Mouse (Mus musculus): Measurements from ENCODE around the gene Heatr5a. TPM values are rescaled to one million over a fixed set of nuclear protein-coding genes. Genes with fewer than 3 reads are reported as not detected.
A peak's percentile ranks its signal among the peaks of the same experiment; 100 is the strongest.

Gene Heatr5a
- total RNA-seq, 2 experiments from 2014 or later: 21.1 to 23.4 TPM

DNA sequence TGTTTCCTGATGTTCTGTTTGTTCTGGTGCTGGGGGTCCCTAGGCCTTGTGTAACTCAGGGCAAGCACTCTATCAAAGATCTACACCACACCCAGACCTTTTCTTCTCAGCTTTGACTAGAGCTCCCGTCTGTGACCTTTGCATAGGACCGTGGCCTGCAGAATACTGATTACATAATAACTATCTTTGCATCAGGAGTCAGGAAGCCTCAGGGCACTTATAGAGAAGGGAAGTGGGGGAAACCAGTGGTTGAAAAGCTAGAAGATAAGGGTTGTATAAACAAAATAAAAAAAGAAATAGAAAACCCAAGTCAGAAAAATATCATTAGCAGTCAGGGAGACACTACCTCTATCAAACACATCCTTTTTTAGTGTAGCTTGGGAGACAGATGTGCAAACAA lies 121.2 kb downstream of the Heatr5a start:
- no peak for DNase-seq (ENCODE audit: low spot score in 2 of 2)

DNA sequence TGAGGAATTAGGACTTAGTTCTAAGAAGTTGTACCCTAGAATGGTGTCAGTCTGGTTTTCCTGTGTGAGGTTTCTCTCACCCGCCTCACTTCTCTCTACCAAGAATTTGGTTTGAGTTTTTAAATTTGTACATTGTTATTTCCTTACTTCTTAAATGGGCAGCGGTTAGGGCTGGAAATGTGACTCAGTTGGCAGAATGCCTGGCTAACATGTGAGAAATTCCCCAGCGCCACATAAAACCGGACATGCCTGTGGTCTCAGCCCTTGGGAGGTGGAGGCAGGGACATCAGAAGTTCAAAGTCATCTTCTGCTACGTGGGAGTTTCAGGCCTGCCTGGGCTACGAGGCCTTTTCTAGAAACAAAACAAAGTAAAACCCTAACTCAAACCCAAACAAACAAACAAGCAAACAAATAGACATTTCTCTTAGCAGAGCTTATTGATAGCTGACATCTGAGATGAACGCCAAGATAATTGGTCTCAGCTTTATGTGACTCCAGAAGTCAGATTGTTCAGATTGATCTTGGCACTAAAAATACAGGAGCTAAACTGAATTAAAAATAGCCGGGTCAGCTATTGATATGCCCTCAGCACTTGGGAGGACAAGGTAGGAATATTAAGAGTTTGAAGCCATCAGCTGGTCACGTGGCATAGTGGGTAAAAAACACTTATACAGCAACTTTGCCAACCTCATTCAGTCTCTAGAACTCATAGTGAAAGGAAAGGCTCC lies 123.0 kb downstream of the Heatr5a start:
- no peak for DNase-seq (ENCODE audit: low spot score in 2 of 2)

DNA sequence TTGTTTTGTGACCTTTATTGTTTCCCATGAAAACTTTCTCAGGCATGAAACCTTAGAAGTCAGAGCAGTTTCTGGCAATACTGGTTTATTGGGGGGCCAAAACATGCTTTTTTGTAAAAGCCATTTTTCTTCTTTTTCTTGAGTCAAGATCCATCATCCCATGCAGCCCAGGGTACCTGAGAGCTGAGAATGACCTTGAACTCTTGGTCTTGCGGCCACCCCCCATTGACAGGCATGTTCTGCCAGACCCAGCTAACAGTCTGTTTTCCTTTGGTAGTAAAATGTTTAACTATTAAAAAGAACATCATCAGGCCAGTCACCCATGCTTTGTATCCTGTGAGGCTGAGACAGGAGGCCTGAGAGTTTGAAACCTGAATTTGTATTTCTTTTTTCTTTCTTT lies 125.9 kb downstream of the Heatr5a start:
- no peak for DNase-seq (ENCODE audit: low spot score in 2 of 2)

DNA sequence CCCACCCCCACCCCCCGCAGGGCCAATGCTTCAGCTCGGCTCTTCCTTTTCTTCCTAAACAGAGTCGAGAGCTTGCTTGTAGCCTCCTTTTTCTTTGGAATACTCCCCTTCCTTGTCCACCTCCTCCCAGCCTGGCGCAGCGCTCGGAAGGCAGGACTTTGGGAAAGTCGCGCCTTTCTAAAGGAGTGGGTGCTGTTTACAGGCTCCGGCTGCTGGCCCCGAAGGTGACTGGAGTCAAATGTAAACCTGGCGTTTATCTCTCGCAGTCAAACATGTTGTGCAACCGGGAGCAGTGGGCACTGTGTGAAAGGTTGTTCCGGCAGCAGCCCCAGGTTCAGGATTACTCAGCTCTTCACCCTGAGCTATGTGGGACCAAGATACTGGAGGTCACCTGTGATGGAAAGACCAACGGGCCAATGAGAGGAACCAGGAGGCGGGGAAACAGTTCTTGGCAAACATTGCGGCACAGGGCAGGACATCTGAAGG lies 126.3 kb downstream of the Heatr5a start:
- DNase-seq (ENCODE audit: low spot score in 2 of 2): peak; percentile 72 to 89

DNA sequence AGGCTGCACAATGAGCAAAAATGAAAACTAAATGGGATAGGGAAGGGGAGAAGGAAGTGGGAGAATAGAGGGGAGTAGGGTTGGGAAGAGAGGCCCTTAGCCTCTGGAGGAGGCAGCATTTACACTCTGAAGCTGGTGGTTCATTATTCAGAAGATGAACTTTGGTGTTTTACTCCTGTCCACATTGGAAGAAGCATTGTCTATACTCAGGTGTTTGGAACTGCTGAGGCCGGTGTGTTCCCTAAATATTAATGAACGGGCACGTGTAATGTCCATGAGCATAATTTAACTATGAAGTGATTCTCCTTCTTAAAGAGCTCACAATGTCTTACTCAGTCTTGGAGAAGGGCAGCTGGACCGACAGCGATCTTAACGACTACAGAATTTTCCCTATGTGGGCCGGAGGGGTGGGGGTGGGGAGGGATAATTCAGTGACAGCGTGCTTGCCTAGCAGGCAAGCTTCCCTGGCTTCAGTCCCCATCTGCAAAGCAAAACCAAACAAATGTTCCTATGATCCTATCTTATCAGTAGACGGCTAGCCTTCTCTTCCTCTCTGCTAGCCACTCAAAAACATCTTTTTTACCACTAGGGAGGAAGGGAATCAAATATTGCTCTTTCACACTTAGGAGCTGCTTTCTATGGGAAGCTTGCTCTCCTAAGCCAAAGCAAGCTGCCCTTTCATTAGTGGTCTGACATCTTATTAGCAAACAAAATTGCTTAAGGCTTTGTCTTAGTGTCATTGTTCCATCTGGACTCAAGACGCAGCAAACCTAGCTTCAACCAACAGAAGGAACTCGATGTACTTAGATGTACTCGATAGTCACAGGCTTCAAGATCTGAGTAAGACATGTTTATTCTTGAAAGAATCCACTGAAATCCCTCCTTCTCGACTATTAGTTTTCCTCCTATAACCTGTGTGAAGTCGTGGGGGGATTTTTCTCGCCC lies 127.3 kb downstream of the Heatr5a start:
- no peak for DNase-seq (ENCODE audit: low spot score in 2 of 2)

DNA sequence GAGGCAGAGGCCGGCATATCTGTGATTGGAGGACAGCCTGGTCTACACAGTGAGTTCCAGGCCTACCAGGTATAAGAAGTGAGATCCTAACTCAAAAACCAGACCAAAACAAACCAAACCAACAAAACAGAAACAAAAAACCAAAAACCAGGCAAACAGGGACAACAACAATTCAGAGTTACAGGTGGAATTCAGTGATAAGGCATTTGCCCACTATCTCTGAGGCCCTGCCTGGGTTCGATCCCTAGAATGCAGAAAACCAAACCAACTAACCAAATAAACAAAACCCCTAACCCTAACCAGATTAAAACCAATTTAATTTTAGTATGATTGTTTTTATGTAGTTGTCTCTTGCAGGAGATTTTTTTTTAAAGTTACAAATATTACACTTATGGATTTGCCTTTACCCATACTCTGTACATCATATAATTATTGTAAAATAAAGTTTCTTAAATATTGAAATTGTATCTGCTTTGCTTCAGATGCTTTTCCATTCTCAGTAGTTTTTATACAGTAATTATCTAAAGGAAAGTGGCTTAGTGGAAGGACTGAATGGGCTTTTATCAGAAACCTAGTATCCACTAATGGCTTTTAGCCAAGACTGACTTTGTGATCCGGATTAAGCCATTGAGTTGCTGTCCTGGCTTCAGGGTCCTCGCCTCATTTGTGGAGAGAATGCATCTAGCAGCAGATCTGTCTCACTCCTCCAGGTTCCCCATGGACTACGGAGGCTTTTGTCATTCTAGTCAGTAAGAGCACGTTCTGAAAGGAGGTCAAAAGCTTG lies 128.8 kb downstream of the Heatr5a start:
- no peak for DNase-seq (ENCODE audit: low spot score in 2 of 2)

DNA sequence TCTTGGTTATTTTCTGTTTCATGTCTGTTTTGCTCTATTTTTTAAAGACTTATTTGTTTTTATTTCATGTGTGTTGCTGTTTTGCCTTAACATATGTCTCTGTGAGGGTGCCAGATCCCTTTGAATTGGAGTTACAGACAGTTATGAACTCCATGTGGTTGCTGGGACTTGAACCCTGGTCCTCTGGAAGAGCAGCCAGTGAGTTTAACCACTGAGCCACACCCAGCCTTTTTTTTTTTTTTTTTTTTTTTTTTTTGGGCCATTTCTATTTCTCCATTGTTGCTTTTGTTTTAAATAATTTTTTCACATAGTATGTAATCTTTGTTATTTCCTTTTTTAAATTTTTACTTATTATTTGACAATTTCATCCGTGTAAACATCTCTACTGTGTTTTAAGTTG lies 131.3 kb downstream of the Heatr5a start:
- no peak for DNase-seq (ENCODE audit: low spot score in 2 of 2)

DNA sequence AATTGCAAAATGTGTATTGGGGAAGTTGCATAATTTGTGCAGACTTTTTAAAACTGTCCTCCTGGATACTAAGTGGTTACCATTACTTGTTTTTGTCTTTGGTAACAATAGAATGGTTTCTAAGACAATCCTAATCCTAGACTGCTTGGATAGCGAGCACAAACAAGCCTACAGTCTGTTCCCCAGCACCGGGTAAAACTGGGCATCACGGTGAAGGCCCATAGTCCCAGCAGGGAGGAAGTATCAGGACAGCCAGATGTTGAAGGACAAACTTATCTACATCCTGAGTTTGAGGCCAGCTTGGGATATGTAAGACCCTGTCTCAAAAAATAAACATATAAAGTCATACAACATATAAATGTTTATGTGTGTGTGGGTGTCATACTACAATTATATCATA lies 135.9 kb downstream of the Heatr5a start:
- no peak for DNase-seq (ENCODE audit: low spot score in 2 of 2)

DNA sequence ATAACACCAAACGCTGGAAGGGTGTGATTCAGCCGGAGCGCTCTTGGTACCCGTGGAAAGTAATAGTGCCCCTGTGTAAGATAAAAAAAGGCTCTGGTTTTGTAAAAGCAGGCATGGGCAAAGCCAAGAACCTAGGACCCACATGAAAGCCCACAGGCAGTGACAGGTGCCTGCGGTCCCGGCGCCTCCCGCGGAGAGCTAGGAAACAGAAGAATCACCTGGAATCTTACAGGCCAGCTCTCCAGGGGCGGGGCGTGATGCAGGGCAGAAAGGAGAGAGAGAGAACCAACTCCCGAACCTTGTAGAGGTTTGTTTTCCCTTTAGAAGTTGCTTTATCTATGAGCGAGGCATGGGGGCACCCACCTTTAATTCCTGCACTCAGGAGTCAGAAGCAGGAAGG lies 139.2 kb downstream of the Heatr5a start:
- no peak for DNase-seq (ENCODE audit: low spot score in 2 of 2)

DNA sequence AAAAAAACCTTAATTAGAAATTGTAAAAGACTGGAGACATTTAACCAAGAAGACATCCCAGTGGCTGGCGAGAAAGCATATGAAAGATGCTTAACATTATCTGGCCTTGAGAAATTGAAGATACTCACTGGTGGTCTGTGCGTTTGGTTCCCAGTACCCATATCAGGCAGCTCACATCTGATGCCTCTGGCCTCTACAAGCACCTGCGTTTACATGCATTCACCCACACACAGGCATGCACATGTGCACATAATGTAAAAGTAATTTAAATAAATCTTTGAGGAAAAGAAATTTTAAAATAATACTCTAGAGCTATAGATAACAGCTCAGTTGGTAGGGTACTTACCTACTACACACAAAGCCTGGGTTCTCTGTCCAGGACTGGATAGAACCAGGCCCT lies 139.8 kb downstream of the Heatr5a start:
- no peak for DNase-seq (ENCODE audit: low spot score in 2 of 2)

DNA sequence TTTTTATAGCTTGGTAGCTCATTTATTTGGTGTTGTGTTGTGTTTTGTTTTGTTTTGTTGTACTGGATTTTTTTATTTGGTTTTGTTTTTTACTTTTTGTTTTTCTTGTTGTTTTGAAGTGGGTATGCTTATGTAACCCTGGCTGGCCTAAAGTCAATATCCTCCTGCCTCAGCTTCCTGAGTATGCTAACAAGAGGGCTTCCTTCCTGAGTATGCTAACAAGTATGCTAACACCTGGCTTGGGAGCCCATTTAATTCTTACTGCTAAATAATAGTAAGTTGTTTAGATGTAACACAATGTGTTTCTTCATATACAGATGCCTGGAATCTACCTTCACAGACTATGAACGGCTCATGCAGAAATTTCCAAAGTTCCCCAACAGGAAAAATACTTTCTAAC lies 140.4 kb downstream of the Heatr5a start:
- no peak for DNase-seq (ENCODE audit: low spot score in 2 of 2)

DNA sequence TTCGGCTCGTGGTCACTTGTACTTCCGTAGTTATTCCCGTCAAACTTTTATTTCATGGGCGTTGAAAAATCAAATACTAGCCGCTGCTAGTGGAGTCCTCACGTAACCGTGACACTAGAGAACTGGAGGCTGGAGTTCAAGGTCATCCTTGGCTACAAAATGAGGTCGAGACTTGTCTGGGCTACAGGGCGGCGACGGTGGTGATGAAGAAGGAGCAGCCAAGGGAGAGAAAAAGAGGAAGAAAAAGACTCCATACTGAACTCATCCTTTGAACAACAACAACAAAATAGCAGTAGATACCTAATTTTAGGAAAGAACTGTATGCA lies 141.1 kb downstream of the Heatr5a start:
- DNase-seq (ENCODE audit: low spot score in 2 of 2): no peak

DNA sequence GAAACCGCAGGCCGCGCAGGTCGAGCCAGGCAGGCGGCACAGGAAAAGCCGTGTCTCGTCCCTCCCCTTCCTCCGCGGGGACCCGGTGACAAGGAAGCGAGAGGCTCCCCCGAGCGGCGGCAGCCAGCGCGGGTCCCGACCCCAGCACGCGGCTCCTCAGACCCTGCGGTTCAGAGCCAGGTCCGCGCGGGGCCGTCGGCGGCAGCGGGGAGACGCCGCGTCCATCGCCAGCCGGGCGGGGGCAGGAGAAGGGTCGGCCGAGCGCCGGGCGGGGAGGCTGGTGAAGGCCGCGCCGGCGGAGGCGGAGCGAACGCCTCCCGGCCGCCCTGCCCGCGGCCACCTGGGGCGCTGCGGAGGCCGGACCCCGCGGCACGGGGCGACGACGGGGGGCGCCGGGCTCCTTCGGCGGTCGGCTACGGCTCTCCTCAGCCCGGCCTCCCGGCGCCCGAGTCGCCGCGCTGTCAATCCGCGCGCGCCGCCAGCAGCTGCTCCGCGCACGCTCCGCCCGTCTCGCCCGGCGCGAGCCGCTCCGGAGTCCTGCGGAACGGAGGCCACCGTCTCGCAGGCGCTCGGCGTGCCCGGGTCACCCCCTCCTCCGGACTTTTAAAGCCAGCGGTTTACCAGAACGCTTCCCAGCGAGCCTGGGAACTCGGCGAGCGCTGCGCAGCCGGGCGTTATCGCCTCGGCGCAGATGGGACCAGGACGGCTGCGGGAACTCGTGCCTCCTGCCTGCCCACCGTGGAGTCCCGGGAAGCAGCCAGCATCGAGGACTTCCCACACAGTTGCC lies 141.6 kb downstream of the Heatr5a start, which contains the start of gene Hectd1:
Hectd1 (minus strand) TSS at position 247 of the 787 bp plus-strand sequence.
- peak; percentile 68 for DNase-seq (ENCODE audit: low spot score in 2 of 2)

DNA sequence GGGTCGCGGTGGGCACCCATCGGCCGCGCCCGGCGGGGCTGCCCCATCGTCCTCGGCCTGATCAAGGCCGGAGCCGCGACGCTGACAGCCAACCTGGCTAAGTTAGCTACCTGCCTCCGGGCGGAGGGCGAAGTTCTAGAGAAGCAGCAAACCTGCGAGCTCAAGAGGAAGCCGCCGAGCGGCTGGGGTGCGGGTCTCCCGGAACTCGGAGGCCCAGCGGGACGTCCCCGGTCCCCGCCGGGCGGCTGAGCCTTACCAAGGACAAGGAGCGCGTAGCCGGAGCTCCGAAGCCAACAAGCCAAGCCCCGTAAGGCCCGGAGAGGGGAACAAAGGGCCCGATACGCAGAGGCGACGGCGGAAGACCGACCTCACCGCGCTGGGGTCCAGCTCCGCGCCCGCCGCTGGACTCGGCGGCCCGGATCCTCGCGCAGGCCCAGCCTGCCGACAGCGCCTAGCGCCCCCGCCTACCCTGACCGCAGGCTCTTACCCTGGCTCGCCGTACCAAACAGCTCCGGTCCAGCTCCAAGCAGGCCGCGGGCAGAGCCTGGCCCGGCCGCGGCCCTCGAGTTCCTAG lies 142.3 kb downstream of the Heatr5a start:
- DNase-seq (ENCODE audit: low spot score in 2 of 2): peak; percentile 43 to 44

DNA sequence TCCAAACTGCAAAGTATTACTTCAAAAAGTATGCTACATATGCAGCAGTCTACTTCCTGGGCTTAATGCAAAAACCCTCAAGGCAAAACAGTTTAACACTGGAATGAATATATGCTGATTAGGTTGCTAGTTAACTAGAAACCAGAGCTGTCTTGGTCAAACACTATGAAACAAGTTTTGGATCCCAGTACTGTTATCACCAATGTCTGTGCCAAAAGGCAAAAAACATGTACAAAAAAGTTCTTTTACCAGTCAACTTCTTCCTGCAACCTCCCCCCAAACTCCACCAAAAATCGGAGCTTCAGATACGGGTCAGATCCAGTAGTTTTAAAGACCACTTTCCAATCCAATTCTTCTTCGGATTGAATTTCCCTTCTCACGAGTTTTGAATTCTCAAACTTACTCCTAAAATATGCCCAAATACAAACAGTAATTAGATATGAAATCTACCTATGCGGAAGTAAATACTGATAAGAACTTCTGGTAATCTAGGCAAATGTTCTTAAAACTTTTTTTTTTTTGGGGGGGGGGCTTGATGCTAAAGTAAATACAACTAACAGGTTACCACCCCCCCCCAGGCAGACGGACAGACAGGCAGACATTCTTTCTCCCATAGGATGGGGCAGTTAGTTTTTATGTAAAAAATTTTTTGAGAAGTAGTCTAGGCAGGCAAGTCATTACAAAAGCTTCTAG lies 143.0 kb downstream of the Heatr5a start:
- DNase-seq (ENCODE audit: low spot score in 2 of 2): no peak
